Mouse (Mus musculus) myocyte (in vitro differentiated cells): ENCODE results near the gene Hormad2. TPM values are rescaled to one million over a fixed set of nuclear protein-coding genes. Genes with fewer than 3 reads are reported as not detected.

Experiments used
- H3K27me3 ChIP-seq: one replicate; pipeline ENCODE4 v1.6.1; 2011; ENCODE audit not compliant: control insufficient read depth, insufficient read depth, insufficient read length
- H3K36me3 ChIP-seq: one replicate; pipeline ENCODE4 v1.6.1; 2011; ENCODE audit not compliant: control insufficient read depth, insufficient read depth
- H3K4me2 ChIP-seq: one replicate; pipeline ENCODE4 v1.6.1; 2011; ENCODE audit warnings: low read depth, control low read depth
- H3K4me3 ChIP-seq: one replicate; pipeline ENCODE4 v1.5.1; 2011; ENCODE audit warnings: mild to moderate bottlenecking, control low read depth, moderate library complexity
- H3K79me2 ChIP-seq: one replicate; pipeline ENCODE4 v1.6.1; 2011; ENCODE audit not compliant: control insufficient read depth, insufficient read depth
- H3ac ChIP-seq: one replicate; pipeline ENCODE4 v1.6.1; 2011; ENCODE audit not compliant: control insufficient read depth, insufficient read length
- CEBPB ChIP-seq: IDR thresholded peaks from 2 replicates; pipeline ENCODE4 v1.6.1; 2011; ENCODE audit warnings: mild to moderate bottlenecking, moderate library complexity; ENCODE audit not compliant: poor library complexity, insufficient read depth, severe bottlenecking
- E2F4 ChIP-seq: IDR thresholded peaks from one replicate; pipeline ENCODE4 v1.6.1; 2011; ENCODE audit warnings: mild to moderate bottlenecking, control low read depth, moderate library complexity; ENCODE audit not compliant: insufficient read depth
- MAX ChIP-seq: IDR thresholded peaks from one replicate; pipeline ENCODE4 v1.6.1; 2011; ENCODE audit warnings: low read depth, mild to moderate bottlenecking, control low read depth
- MYOD1 ChIP-seq, 3 experiments: IDR thresholded peaks; one replicate each; pipeline ENCODE4 v1.6.1; 2011; ENCODE audit warnings: control low read depth in 2 of 3, low read depth in 2 of 3, mild to moderate bottlenecking in 2 of 3, moderate library complexity in 1 of 3; ENCODE audit not compliant: insufficient read length in 2 of 3, control insufficient read depth in 1 of 3
- MYOG ChIP-seq, 3 experiments: IDR thresholded peaks; one replicate each; pipeline ENCODE4 v1.6.1; 2011; ENCODE audit warnings: control low read depth in 2 of 3, low read depth in 2 of 3, mild to moderate bottlenecking in 2 of 3; ENCODE audit not compliant: insufficient read length in 2 of 3, control insufficient read depth in 1 of 3, insufficient read depth in 1 of 3
- POLR2A ChIP-seq: IDR thresholded peaks from one replicate; pipeline ENCODE4 v1.6.1; 2011; ENCODE audit warnings: low read depth, mild to moderate bottlenecking, control low read depth, moderate library complexity; ENCODE audit not compliant: insufficient read length
- POLR2AphosphoS2 ChIP-seq: IDR thresholded peaks from one replicate; pipeline ENCODE4 v1.6.1; 2011; ENCODE audit warnings: low read depth, control low read depth; ENCODE audit not compliant: insufficient read length
- REST ChIP-seq: IDR thresholded peaks from one replicate; pipeline ENCODE4 v1.6.1; 2011; ENCODE audit warnings: mild to moderate bottlenecking, control low read depth, moderate library complexity; ENCODE audit not compliant: insufficient read depth, insufficient read length
- SRF ChIP-seq: IDR thresholded peaks from one replicate; pipeline ENCODE4 v1.6.1; 2011; ENCODE audit warnings: low read depth; ENCODE audit not compliant: control insufficient read depth, insufficient read length
- TCF12 ChIP-seq: IDR thresholded peaks from one replicate; pipeline ENCODE4 v1.6.1; 2011; ENCODE audit warnings: mild to moderate bottlenecking, control low read depth; ENCODE audit not compliant: poor library complexity, insufficient read depth, severe bottlenecking
- TCF3 ChIP-seq: IDR thresholded peaks from one replicate; pipeline ENCODE4 v1.6.1; 2011; ENCODE audit warnings: low read depth, control low read depth; ENCODE audit not compliant: insufficient read length
- USF1 ChIP-seq: IDR thresholded peaks from one replicate; pipeline ENCODE4 v1.6.1; 2011; ENCODE audit warnings: low read depth, mild to moderate bottlenecking, control low read depth, moderate library complexity
- polyA plus RNA-seq: library from polyadenylated mRNA; unstranded; fragments of >200 nt; fragmentation: generic; extraction: Trizol; gene quantifications from one replicate; pipeline ENCODE4 v1.2.1, GENCODE M21; 2012; ENCODE audit warnings: missing spikeins

Gene Hormad2
- polyA plus RNA-seq, 1 experiment, result 0.10 TPM

GRCm38 (mm10) chr11:4343926-4344325 is 97.0 kb downstream of the Hormad2 start:
- Histone ChIP-seq H3K79me2 (no peaks in the 10 kb centered on the region), H3K36me3 (no peaks in the 10 kb centered on the region), H3ac (no peak overlapping the region), H3K4me2 (no peak overlapping the region), H3K4me3 (no peak overlapping the region), H3K27me3 (no peaks in the 10 kb centered on the region)
- TF ChIP-seq CEBPB (no peak), REST (no peak), USF1 (no peak), MAX (no peak), MYOD1 (IDR thresholded peaks at IDR 0.05; ENCODE audit: control insufficient read depth in 1 of 3, insufficient read length in 2 of 3, low read depth in 2 of 3) (no peak), POLR2AphosphoS2 (no peak), E2F4 (no peak), TCF12 (no peak), TCF3 (no peak), MYOG (IDR thresholded peaks at IDR 0.05; ENCODE audit: control insufficient read depth in 1 of 3, insufficient read depth in 1 of 3, insufficient read length in 2 of 3, low read depth in 2 of 3) (no peak), SRF (no peak), POLR2A (no peak)

GRCm38 (mm10) chr11:4342027-4342426 is 98.9 kb downstream of the Hormad2 start:
- H3K36me3 ChIP-seq, result no peaks in the 10 kb centered on the region
- H3K4me2 ChIP-seq, result no peak overlapping the region
- no peak overlapping the region for H3K4me3 ChIP-seq
- H3K79me2 ChIP-seq, result no peaks in the 10 kb centered on the region
- TF ChIP-seq E2F4 (no peak), MYOD1 (IDR thresholded peaks at IDR 0.05; ENCODE audit: control insufficient read depth in 1 of 3, insufficient read length in 2 of 3, low read depth in 2 of 3) (no peak), USF1 (no peak), CEBPB (no peak), POLR2AphosphoS2 (no peak), MAX (no peak)
- H3ac ChIP-seq, result no peak overlapping the region
- H3K27me3 ChIP-seq, result no peaks in the 10 kb centered on the region

GRCm38 (mm10) chr11:4340109-4340779 is 100.7 kb downstream of the Hormad2 start:
- Histone ChIP-seq H3K27me3 (no peaks in the 10 kb centered on the region), H3ac (no peak overlapping the region), H3K79me2 (no peaks in the 10 kb centered on the region), H3K4me2 (no peak overlapping the region), H3K4me3 (no peak overlapping the region), H3K36me3 (no peaks in the 10 kb centered on the region)
- TF ChIP-seq SRF, result no peak
- no peak for TF ChIP-seq POLR2A
- TF ChIP-seq USF1, result no peak
- no peak for TF ChIP-seq MAX
- TF ChIP-seq TCF12, result no peak
- TF ChIP-seq REST, result no peak
- no peak for TF ChIP-seq E2F4
- no peak for TF ChIP-seq MYOG (IDR thresholded peaks at IDR 0.05; ENCODE audit: control insufficient read depth in 1 of 3, insufficient read depth in 1 of 3, insufficient read length in 2 of 3, low read depth in 2 of 3)
- no peak for TF ChIP-seq POLR2AphosphoS2
- TF ChIP-seq MYOD1 (IDR thresholded peaks at IDR 0.05; ENCODE audit: control insufficient read depth in 1 of 3, insufficient read length in 2 of 3, low read depth in 2 of 3), result no peak
- TF ChIP-seq TCF3, result no peak
- TF ChIP-seq CEBPB, result no peak

- Histone ChIP-seq H3K4me3 (no peak overlapping the region), H3ac (no peak overlapping the region), H3K27me3 (no peaks in the 10 kb centered on the region), H3K79me2 (no peaks in the 10 kb centered on the region), H3K4me2 (no peak overlapping the region), H3K36me3 (no peaks in the 10 kb centered on the region)
- TF ChIP-seq MYOG (IDR thresholded peaks at IDR 0.05; ENCODE audit: control insufficient read depth in 1 of 3, insufficient read depth in 1 of 3, insufficient read length in 2 of 3, low read depth in 2 of 3) (no peak), POLR2A (no peak), POLR2AphosphoS2 (no peak), CEBPB (no peak), E2F4 (no peak), MYOD1 (IDR thresholded peaks at IDR 0.05; ENCODE audit: control insufficient read depth in 1 of 3, insufficient read length in 2 of 3, low read depth in 2 of 3) (no peak)
Measured at GRCm38 (mm10) chr11:4339275-4339674, 101.6 kb downstream of the Hormad2 start.

- H3K27me3 ChIP-seq, result no peaks in the 10 kb centered on the region
- no peak for TF ChIP-seq POLR2AphosphoS2
- no peak for TF ChIP-seq MYOG (IDR thresholded peaks at IDR 0.05; ENCODE audit: control insufficient read depth in 1 of 3, insufficient read depth in 1 of 3, insufficient read length in 2 of 3, low read depth in 2 of 3)
- no peak for TF ChIP-seq REST
- no peak for TF ChIP-seq TCF12
- no peak for TF ChIP-seq SRF
- no peak for TF ChIP-seq TCF3
- no peak for TF ChIP-seq CEBPB
- no peak for TF ChIP-seq POLR2A
- no peak for TF ChIP-seq MYOD1 (IDR thresholded peaks at IDR 0.05; ENCODE audit: control insufficient read depth in 1 of 3, insufficient read length in 2 of 3, low read depth in 2 of 3)
- TF ChIP-seq MAX, result no peak
- TF ChIP-seq E2F4, result no peak
- no peak for TF ChIP-seq USF1
- H3K79me2 ChIP-seq, result no peaks in the 10 kb centered on the region
- H3K4me3 ChIP-seq, result no peak overlapping the region
- H3K36me3 ChIP-seq, result no peaks in the 10 kb centered on the region
- peak overlapping the region; percentile 44 for H3K4me2 ChIP-seq
- H3ac ChIP-seq, result no peak overlapping the region
Measured at GRCm38 (mm10) chr11:4336693-4337283, 104.1 kb downstream of the Hormad2 start.
